Mouse (Mus musculus) embryonic facial prominence, embryonic 13.5 days (tissue): ENCODE results near the gene Gkn3. TPM values are rescaled to one million over a fixed set of nuclear protein-coding genes. Genes with fewer than 3 reads are reported as not detected.
A peak's percentile ranks its signal among the peaks of the same experiment; 100 is the strongest.

Experiments
- ATAC-seq: fragments of 200-750 bp; cut with Nextera tagmentation; 2 replicates; pipeline ENCODE4 v1.8.0; 2017; ENCODE audit warnings: low read depth; ENCODE audit not compliant: insufficient number of reproducible peaks, insufficient read depth, low FRiP score, low TSS enrichment
- H3K27ac ChIP-seq: fragments of 300-500 bp; sonication (generic); 2 replicates; pipeline ENCODE4 v1.5.1; 2015; ENCODE audit warnings: moderate library complexity, mild to moderate bottlenecking, inconsistent platforms
- H3K27me3 ChIP-seq: fragments of 300-500 bp; sonication (generic); 2 replicates; pipeline ENCODE4 v1.6.1; 2015; ENCODE audit warnings: mild to moderate bottlenecking, inconsistent platforms
- H3K36me3 ChIP-seq: fragments of 300-500 bp; sonication (generic); 2 replicates; pipeline ENCODE4 v1.6.1; 2015; ENCODE audit warnings: mild to moderate bottlenecking, inconsistent platforms
- H3K4me1 ChIP-seq: fragments of 300-500 bp; sonication (generic); 2 replicates; pipeline ENCODE4 v1.6.1; 2015; ENCODE audit warnings: inconsistent platforms
- H3K4me2 ChIP-seq: fragments of 300-500 bp; sonication (generic); 2 replicates; pipeline ENCODE4 v1.6.1; 2015; ENCODE audit warnings: moderate library complexity, mild to moderate bottlenecking, inconsistent platforms
- H3K4me3 ChIP-seq: fragments of 300-500 bp; sonication (generic); 2 replicates; pipeline ENCODE4 v1.5.1; 2015; ENCODE audit warnings: mild to moderate bottlenecking, inconsistent platforms
- H3K9ac ChIP-seq: fragments of 300-500 bp; sonication (generic); 2 replicates; pipeline ENCODE4 v1.6.1; 2015; ENCODE audit warnings: mild to moderate bottlenecking, inconsistent platforms
- H3K9me3 ChIP-seq: fragments of 300-500 bp; sonication (generic); 2 replicates; pipeline ENCODE4 v1.6.1; 2016; ENCODE audit warnings: inconsistent platforms
- WGBS: fragments of 180-500 bp; shearing (Covaris S2); methylation state at CpG from one replicate; pipeline ENCODE4 v1.1.7; 2015; ENCODE audit warnings: mixed read lengths; 5-methylcytosine and 5-hydroxymethylcytosine counted together
- polyA plus RNA-seq: library from polyadenylated mRNA; unstranded; fragments of >200 nt; fragmentation: Nextera tagmentation; extraction: Ambion mirVana; gene quantifications from 2 replicates; pipeline ENCODE4 v1.2.1, GENCODE M21; 2015

The Gkn3 gene
- polyA plus RNA-seq, 1 experiment from 2014 or later = 0.42 TPM

GRCm38 (mm10) chr6:87394783-87395182 lies 6.0 kb upstream of the Gkn3 start:
- 87% methylated on average over 9 of the region's 9 CpGs for WGBS

GRCm38 (mm10) chr6:87393466-87394205 lies 4.9 kb upstream of the Gkn3 start:
- WGBS = 58% methylated on average over 8 of the region's 8 CpGs
- Histone ChIP-seq H3K4me3 (no peak overlapping the region), H3K27ac (no peak overlapping the region), H3K27me3 (no peaks in the 10 kb centered on the region), H3K9me3 (no peaks in the 10 kb centered on the region), H3K4me1 (peaks cover 6% of the 10 kb centered on the region; the same call in 1 of the 2 replicates), H3K9ac (no peak overlapping the region), H3K36me3 (no peaks in the 10 kb centered on the region), H3K4me2 (no peak overlapping the region)
- ATAC-seq = no peak

More at GRCm38 (mm10) chr6:87394783-87395182, 6.0 kb upstream of the Gkn3 start:
- Histone ChIP-seq H3K36me3 (no peaks in the 10 kb centered on the region), H3K4me2 (no peak overlapping the region), H3K9me3 (no peaks in the 10 kb centered on the region), H3K9ac (no peak overlapping the region), H3K4me1 (peaks cover 4% of the 10 kb centered on the region; the same call in 1 of the 2 replicates), H3K27me3 (no peaks in the 10 kb centered on the region), H3K4me3 (no peak overlapping the region), H3K27ac (no peak overlapping the region)
- ATAC-seq = no peak

- H3K4me1 ChIP-seq = peaks cover 15% of the 10 kb centered on the region
- H3K36me3 ChIP-seq = no peaks in the 10 kb centered on the region
- ATAC-seq = no peak
- peaks cover 7% of the 10 kb centered on the region for H3K27me3 ChIP-seq
- no peaks in the 10 kb centered on the region for H3K9me3 ChIP-seq
- H3K9ac ChIP-seq = no peak overlapping the region
- H3K4me2 ChIP-seq = no peak overlapping the region
- no peak overlapping the region for H3K27ac ChIP-seq
- 17% methylated on average over 5 of the region's 5 CpGs for WGBS
- no peak overlapping the region for H3K4me3 ChIP-seq
Measured at GRCm38 (mm10) chr6:87389455-87389989, 787 bp upstream of the Gkn3 start.

- H3K4me3 ChIP-seq = no peak overlapping the region
- no peak overlapping the region for H3K9ac ChIP-seq
- no peak overlapping the region for H3K27ac ChIP-seq
- peaks cover 15% of the 10 kb centered on the region for H3K4me1 ChIP-seq
- no peaks in the 10 kb centered on the region for H3K36me3 ChIP-seq
- no peak overlapping the region for H3K4me2 ChIP-seq
- no peak for ATAC-seq
- 77% methylated on average over 10 of the region's 10 CpGs for WGBS
- peaks cover 22% of the 10 kb centered on the region for H3K27me3 ChIP-seq
- H3K9me3 ChIP-seq = no peaks in the 10 kb centered on the region
Measured at GRCm38 (mm10) chr6:87386681-87387080, 2.1 kb downstream of the Gkn3 start.

- peaks cover 15% of the 10 kb centered on the region for H3K4me1 ChIP-seq
- 11% methylated on average over 7 of the region's 7 CpGs for WGBS
- H3K4me3 ChIP-seq = no peak overlapping the region
- H3K27ac ChIP-seq = no peak overlapping the region
- no peaks in the 10 kb centered on the region for H3K9me3 ChIP-seq
- H3K9ac ChIP-seq = no peak overlapping the region
- peaks cover 26% of the 10 kb centered on the region for H3K27me3 ChIP-seq
- H3K4me2 ChIP-seq = no peak overlapping the region
- H3K36me3 ChIP-seq = no peaks in the 10 kb centered on the region
- ATAC-seq = no peak
Measured at GRCm38 (mm10) chr6:87386203-87386602, 2.5 kb downstream of the Gkn3 start.

GRCm38 (mm10) chr6:87384761-87385160 lies 4.0 kb downstream of the Gkn3 start:
- ATAC-seq = no peak
- H3K36me3 ChIP-seq = no peaks in the 10 kb centered on the region
- H3K4me3 ChIP-seq = peak overlapping the region; percentile 38
- 47% methylated on average over 6 of the region's 6 CpGs for WGBS
- H3K4me1 ChIP-seq = peaks cover 15% of the 10 kb centered on the region
- H3K27me3 ChIP-seq = peaks cover 26% of the 10 kb centered on the region
- H3K27ac ChIP-seq = no peak overlapping the region
- H3K9ac ChIP-seq = no peak overlapping the region
- no peaks in the 10 kb centered on the region for H3K9me3 ChIP-seq
- peak overlapping the region; percentile 68 for H3K4me2 ChIP-seq

GRCm38 (mm10) chr6:87383926-87384691 lies 4.6 kb downstream of the Gkn3 start:
- no peaks in the 10 kb centered on the region for H3K36me3 ChIP-seq
- peak overlapping the region; percentile 32; the same call in 1 of the 2 replicates for H3K9ac ChIP-seq
- peak overlapping the region; percentile 68 for H3K4me2 ChIP-seq
- peak overlapping the region; percentile 38 for H3K4me3 ChIP-seq
- WGBS = 8% methylated on average over 24 of the region's 24 CpGs
- H3K27me3 ChIP-seq = peaks cover 26% of the 10 kb centered on the region
- peaks cover 13% of the 10 kb centered on the region; the same call in 1 of the 2 replicates for H3K4me1 ChIP-seq
- no peak for ATAC-seq
- H3K9me3 ChIP-seq = no peaks in the 10 kb centered on the region
- H3K27ac ChIP-seq = no peak overlapping the region

- H3K4me1 ChIP-seq = no peaks in the 10 kb centered on the region
- H3K27ac ChIP-seq = no peak within 1 kb of the TSS
- no peak for ATAC-seq
- no peaks in the 10 kb centered on the region for H3K9me3 ChIP-seq
- no peak within 1 kb of the TSS for H3K9ac ChIP-seq
- no peak within 1 kb of the TSS for H3K4me3 ChIP-seq
- H3K4me2 ChIP-seq = no peak within 1 kb of the TSS
- no peaks in the 10 kb centered on the region for H3K36me3 ChIP-seq
- 87% methylated on average over 9 of the region's 9 CpGs for WGBS
- H3K27me3 ChIP-seq = no peaks in the 10 kb centered on the region
Measured at GRCm38 (mm10) chr6:87373057-87373456, 15.7 kb downstream of the Gkn3 start, which contains the start of gene Gkn2. Gene Gkn2, plus strand, starts transcription at chr6:87373357.

- Histone ChIP-seq H3K36me3 (no peaks in the 10 kb centered on the region), H3K4me1 (no peaks in the 10 kb centered on the region), H3K27ac (no peak overlapping the region), H3K4me3 (no peak overlapping the region), H3K4me2 (no peak overlapping the region), H3K9ac (no peak overlapping the region), H3K27me3 (no peaks in the 10 kb centered on the region), H3K9me3 (no peaks in the 10 kb centered on the region)
- no peak for ATAC-seq
- WGBS = 87% methylated on average over 5 of the region's 5 CpGs
Measured at GRCm38 (mm10) chr6:87369223-87369622, 19.5 kb downstream of the Gkn3 start.

- Histone ChIP-seq H3K27ac (peak overlapping the region; percentile 22; the same call in 1 of the 2 replicates), H3K9me3 (no peaks in the 10 kb centered on the region), H3K9ac (no peak overlapping the region), H3K27me3 (no peaks in the 10 kb centered on the region), H3K36me3 (no peaks in the 10 kb centered on the region), H3K4me3 (no peak overlapping the region), H3K4me1 (peaks cover 3% of the 10 kb centered on the region; the same call in 1 of the 2 replicates), H3K4me2 (no peak overlapping the region)
- ATAC-seq = no peak
- WGBS = 63% methylated on average over 5 of the region's 5 CpGs
Measured at GRCm38 (mm10) chr6:87354441-87354840, 34.3 kb downstream of the Gkn3 start.

GRCm38 (mm10) chr6:87350829-87351228 lies 37.9 kb downstream of the Gkn3 start, which contains the start of gene Gkn1:
Gene Gkn1, minus strand, starts transcription at chr6:87350942.
- Histone ChIP-seq H3K4me1 (peaks cover 3% of the 10 kb centered on the region; the same call in 1 of the 2 replicates), H3K9me3 (no peaks in the 10 kb centered on the region), H3K4me3 (no peak within 1 kb of the TSS), H3K36me3 (no peaks in the 10 kb centered on the region), H3K27ac (no peak within 1 kb of the TSS), H3K9ac (no peak within 1 kb of the TSS), H3K4me2 (no peak within 1 kb of the TSS), H3K27me3 (no peaks in the 10 kb centered on the region)
- 93% methylated on average over 8 of the region's 8 CpGs for WGBS
- no peak for ATAC-seq
